Mouse (Mus musculus) liver, postnatal 0 days (tissue): ENCODE results near the gene Btrc. TPM values are rescaled to one million over a fixed set of nuclear protein-coding genes. Genes with fewer than 3 reads are reported as not detected.
"Not testable (repeated sequence)": the region's sequence is repeated elsewhere in the genome, so short reads cannot be mapped to it uniquely, and the experiment has no call there.

Source experiments
- ATAC-seq: fragments of 200-750 bp; cut with Nextera tagmentation; 2 replicates; pipeline ENCODE4 v1.8.0; 2017; ENCODE audit warnings: mild to moderate bottlenecking, moderate library complexity
- DNase-seq: peaks from one replicate; pipeline ENCODE4 v3.0.0-alpha.2; 2016
- H3K27ac ChIP-seq: fragments of 300-500 bp; sonication (generic); 2 replicates; pipeline ENCODE4 v1.5.1; 2014; ENCODE audit warnings: antibody characterized with exemption, moderate library complexity, mild to moderate bottlenecking, low read depth
- H3K27me3 ChIP-seq: fragments of 300-500 bp; sonication (generic); 2 replicates; pipeline ENCODE4 v1.6.1; 2014; ENCODE audit warnings: low read length, control low read depth, mixed read lengths; ENCODE audit not compliant: insufficient read depth
- H3K36me3 ChIP-seq: fragments of 300-500 bp; sonication (generic); replicated peaks from 2 replicates; pipeline ENCODE4 v1.6.1; 2014; ENCODE audit warnings: mild to moderate bottlenecking, control low read depth, low read length, moderate library complexity, mixed read lengths; ENCODE audit not compliant: insufficient read depth
- H3K4me1 ChIP-seq: fragments of 300-500 bp; sonication (generic); 2 replicates; pipeline ENCODE4 v1.6.1; 2014; ENCODE audit warnings: antibody characterized with exemption, mild to moderate bottlenecking, control low read depth; ENCODE audit not compliant: insufficient read depth
- H3K4me2 ChIP-seq: fragments of 300-500 bp; sonication (generic); 2 replicates; pipeline ENCODE4 v1.6.1; 2014; ENCODE audit warnings: low read depth, mild to moderate bottlenecking, low read length, moderate library complexity, mixed read lengths
- H3K4me3 ChIP-seq: fragments of 300-500 bp; sonication (generic); 2 replicates; pipeline ENCODE4 v1.5.1; 2014; ENCODE audit warnings: low read depth, low read length
- H3K9ac ChIP-seq: fragments of 300-500 bp; sonication (generic); replicated peaks from 2 replicates; pipeline ENCODE4 v1.6.1; 2014; ENCODE audit warnings: mild to moderate bottlenecking, moderate library complexity
- H3K9me3 ChIP-seq: fragments of 300-500 bp; sonication (generic); 2 replicates; pipeline ENCODE4 v1.6.1; 2016; ENCODE audit warnings: mild to moderate bottlenecking, control low read depth, low read length, mixed read lengths
- CTCF ChIP-seq: sonication (generic); IDR thresholded peaks from 2 replicates; pipeline ENCODE4 v1.5.1; 2016; ENCODE audit warnings: antibody characterized with exemption, low read depth
- EP300 ChIP-seq: IDR thresholded peaks from 2 replicates; pipeline ENCODE4 v1.6.1; 2016; ENCODE audit warnings: antibody characterized with exemption, low read depth, mild to moderate bottlenecking
- WGBS: fragments of 180-500 bp; shearing (Covaris S2); extraction: QIAGEN DNeasy Blood & Tissue Kit; methylation state at CpG from one replicate; pipeline ENCODE4 v1.1.7; 2014; ENCODE audit not compliant: insufficient replicate concordance; 5-methylcytosine and 5-hydroxymethylcytosine counted together
- polyA plus RNA-seq: library from polyadenylated mRNA; unstranded; fragments of >200 nt; fragmentation: Nextera tagmentation; extraction: Ambion mirVana; gene quantifications from 2 replicates; pipeline ENCODE4 v1.2.1, GENCODE M21; 2015

Btrc gene
- polyA plus RNA-seq, 1 experiment from 2014 or later, result 21.3 TPM

GRCm38 (mm10) chr19:45436019-45436418 is 72.5 kb downstream of the Btrc start:
- not testable (repeated sequence) for H3K27me3 ChIP-seq, H3K9ac ChIP-seq, H3K27ac ChIP-seq, H3K9me3 ChIP-seq, H3K4me3 ChIP-seq, H3K36me3 ChIP-seq, H3K4me2 ChIP-seq, H3K4me1 ChIP-seq
- DNase-seq, result peak; percentile 76
- peak; percentile 89 for ATAC-seq
- TF ChIP-seq CTCF, result peak; percentile 91

DNA sequence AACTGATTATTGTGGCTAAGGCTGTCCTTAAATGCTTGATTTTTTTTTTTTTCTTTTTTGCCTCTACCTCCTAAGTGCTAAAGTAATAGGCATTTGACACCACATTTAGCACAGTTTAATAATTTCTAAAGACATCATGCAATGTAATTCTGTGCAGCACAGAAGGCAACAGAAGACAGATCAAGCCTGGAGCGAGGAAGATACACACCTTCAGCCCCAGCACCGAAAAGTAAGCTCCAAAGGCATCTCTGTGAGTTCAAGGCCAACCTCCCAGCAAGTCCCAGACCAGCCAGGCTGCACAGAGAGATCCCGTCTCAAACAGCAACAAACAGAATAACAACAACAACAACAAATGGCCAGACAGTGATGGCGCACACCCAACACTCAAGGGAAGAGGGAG is 73.6 kb downstream of the Btrc start:
- DNase-seq (no peak), ATAC-seq (no peak)
- TF ChIP-seq CTCF (no peak), EP300 (no peak)
- Histone ChIP-seq H3K4me1 (peaks cover 12% of the 10 kb centered on the region), H3K27ac (no peak overlapping the region), H3K4me2 (no peak overlapping the region), H3K36me3 (no peaks in the 10 kb centered on the region; the same call in 1 of the 2 replicates), H3K9me3 (no peaks in the 10 kb centered on the region), H3K27me3 (no peaks in the 10 kb centered on the region), H3K4me3 (no peak overlapping the region), H3K9ac (no peak overlapping the region)
- WGBS, result 84% methylated on average over 4 of the region's 4 CpGs

DNA sequence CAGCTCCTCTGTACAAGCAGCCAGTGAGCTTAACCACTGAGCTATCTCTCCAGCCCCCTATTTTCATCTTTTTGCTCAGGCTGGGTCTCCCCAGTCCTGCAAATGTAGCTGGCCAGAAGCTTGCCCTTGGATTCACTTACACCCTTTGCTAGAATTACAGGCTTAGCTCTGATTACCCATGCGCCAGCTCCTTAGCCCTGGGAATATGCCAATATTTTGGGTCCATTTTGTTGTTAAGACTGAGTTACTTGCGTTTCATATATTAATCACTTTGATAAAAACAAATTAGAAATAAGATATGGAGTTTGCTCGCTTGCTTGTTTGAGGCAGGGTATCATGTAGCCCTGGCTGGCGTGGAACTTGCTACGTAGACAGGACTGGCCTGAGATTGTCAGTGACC is 74.7 kb downstream of the Btrc start:
- ATAC-seq (no peak), DNase-seq (no peak)
- Histone ChIP-seq H3K27ac (no peak overlapping the region), H3K4me2 (no peak overlapping the region), H3K9me3 (no peaks in the 10 kb centered on the region), H3K9ac (no peak overlapping the region), H3K36me3 (no peaks in the 10 kb centered on the region; the same call in 1 of the 2 replicates), H3K27me3 (no peaks in the 10 kb centered on the region), H3K4me1 (peaks cover 12% of the 10 kb centered on the region), H3K4me3 (no peak overlapping the region)
- WGBS, result 92% methylated on average over 5 of the region's 5 CpGs
- no peak for TF ChIP-seq EP300
- no peak for TF ChIP-seq CTCF

GRCm38 (mm10) chr19:45438928-45439846 is 75.7 kb downstream of the Btrc start:
- DNase-seq, result no peak

DNA sequence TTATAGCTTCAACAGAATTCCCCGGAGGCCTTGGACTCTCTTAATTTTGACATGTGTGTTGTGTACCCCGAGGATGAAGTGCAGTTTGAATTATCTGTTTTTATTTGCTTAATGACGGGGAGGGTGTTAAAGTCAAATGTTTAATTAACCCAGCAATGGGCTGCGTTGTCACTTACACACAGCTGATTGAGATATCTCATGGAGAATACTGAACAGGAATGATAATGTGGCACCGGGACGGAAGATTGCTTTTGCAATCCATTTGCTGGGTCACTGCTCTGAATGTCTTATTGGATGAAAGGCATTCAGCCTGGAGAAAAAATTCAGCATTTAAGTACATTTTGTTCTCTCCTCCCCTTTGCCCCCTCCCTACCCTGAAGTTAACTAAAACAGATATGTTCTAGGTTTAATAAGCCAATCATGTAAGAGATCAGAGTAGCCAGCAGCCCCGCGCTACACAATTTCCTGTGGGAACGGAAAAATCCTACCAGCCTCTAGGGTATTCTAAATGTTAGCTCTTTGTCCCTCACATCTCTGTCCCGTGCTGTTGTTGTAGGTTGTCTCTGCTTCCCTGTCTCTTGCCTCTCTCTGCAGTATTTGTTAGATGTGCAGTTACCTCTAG is 77.1 kb downstream of the Btrc start:
- DNase-seq (no peak), ATAC-seq (no peak)
- TF ChIP-seq CTCF (no peak), EP300 (peak; percentile 67)
- Histone ChIP-seq H3K4me3 (no peak overlapping the region), H3K27ac (peak overlapping the region; percentile 46; the same call in 1 of the 2 replicates), H3K9ac (no peak overlapping the region; the same call in 1 of the 2 replicates), H3K27me3 (no peaks in the 10 kb centered on the region), H3K36me3 (no peaks in the 10 kb centered on the region; the same call in 1 of the 2 replicates), H3K9me3 (no peaks in the 10 kb centered on the region), H3K4me1 (peaks cover 19% of the 10 kb centered on the region), H3K4me2 (peak overlapping the region; percentile 42; the same call in 1 of the 2 replicates)
- WGBS, result 50% methylated on average over 10 of the region's 10 CpGs

More at GRCm38 (mm10) chr19:45438928-45439846, 75.7 kb downstream of the Btrc start:
- H3K36me3 ChIP-seq, result no peaks in the 10 kb centered on the region; the same call in 1 of the 2 replicates
- no peak overlapping the region for H3K9ac ChIP-seq
- TF ChIP-seq EP300, result no peak
- peak; percentile 53 for TF ChIP-seq CTCF
- H3K27ac ChIP-seq, result no peak overlapping the region
- H3K4me2 ChIP-seq, result no peak overlapping the region
- H3K4me3 ChIP-seq, result no peak overlapping the region
- no peaks in the 10 kb centered on the region for H3K9me3 ChIP-seq
- H3K4me1 ChIP-seq, result peaks cover 15% of the 10 kb centered on the region
- 62% methylated on average over 6 of the region's 6 CpGs for WGBS
- no peak for ATAC-seq
- H3K27me3 ChIP-seq, result no peaks in the 10 kb centered on the region

- ATAC-seq, result no peak
- TF ChIP-seq CTCF, result no peak
- no peak for TF ChIP-seq EP300
- WGBS, result 76% methylated on average over 7 of the region's 7 CpGs
- no peak for DNase-seq
- no peak overlapping the region for H3K4me3 ChIP-seq
- H3K27me3 ChIP-seq, result no peaks in the 10 kb centered on the region
- no peak overlapping the region for H3K4me2 ChIP-seq
- H3K4me1 ChIP-seq, result peaks cover 19% of the 10 kb centered on the region
- H3K9me3 ChIP-seq, result no peaks in the 10 kb centered on the region
- no peak overlapping the region for H3K9ac ChIP-seq
- H3K36me3 ChIP-seq, result no peaks in the 10 kb centered on the region; the same call in 1 of the 2 replicates
- no peak overlapping the region for H3K27ac ChIP-seq
Observed at GRCm38 (mm10) chr19:45441717-45442116, 78.2 kb downstream of the Btrc start.
